Mouse (Mus musculus) limb, embryonic 13.5 days (tissue): ENCODE data around the gene Wdr27. TPM values are rescaled to one million over a fixed set of nuclear protein-coding genes. Genes with fewer than 3 reads are reported as not detected.

ENCODE experiments used
- ATAC-seq: fragments of 200-750 bp; cut with Nextera tagmentation; 2 replicates; pipeline ENCODE4 v1.8.0; 2017; ENCODE audit warnings: low read depth, moderate number of reproducible peaks, moderate TSS enrichment; ENCODE audit not compliant: low FRiP score
- H3K27ac ChIP-seq: fragments of 300-500 bp; sonication (generic); 2 replicates; pipeline ENCODE4 v1.5.1; 2015; ENCODE audit warnings: inconsistent platforms, mild to moderate bottlenecking, moderate library complexity
- H3K27me3 ChIP-seq: fragments of 300-500 bp; sonication (generic); 2 replicates; pipeline ENCODE4 v1.6.1; 2015; ENCODE audit warnings: mild to moderate bottlenecking, inconsistent platforms
- H3K36me3 ChIP-seq: fragments of 300-500 bp; sonication (generic); 2 replicates; pipeline ENCODE4 v1.6.1; 2015; ENCODE audit warnings: inconsistent platforms, mild to moderate bottlenecking, moderate library complexity
- H3K4me1 ChIP-seq: fragments of 300-500 bp; sonication (generic); 2 replicates; pipeline ENCODE4 v1.6.1; 2015; ENCODE audit warnings: inconsistent platforms
- H3K4me2 ChIP-seq: fragments of 300-500 bp; sonication (generic); replicated peaks from 2 replicates; pipeline ENCODE4 v1.6.1; 2015; ENCODE audit warnings: inconsistent platforms, mild to moderate bottlenecking, moderate library complexity
- H3K4me3 ChIP-seq: fragments of 300-500 bp; sonication (generic); 2 replicates; pipeline ENCODE4 v1.5.1; 2015; ENCODE audit warnings: moderate library complexity, mild to moderate bottlenecking, inconsistent platforms
- H3K9ac ChIP-seq: fragments of 300-500 bp; sonication (generic); 2 replicates; pipeline ENCODE4 v1.6.1; 2015; ENCODE audit warnings: mild to moderate bottlenecking, inconsistent platforms
- H3K9me3 ChIP-seq: fragments of 300-500 bp; sonication (generic); 2 replicates; pipeline ENCODE4 v1.6.1; 2016; ENCODE audit warnings: inconsistent platforms
- WGBS: fragments of 180-500 bp; shearing (Covaris S2); methylation state at CpG from one replicate; pipeline ENCODE4 v1.1.7; 2015; 5-methylcytosine and 5-hydroxymethylcytosine counted together
- polyA plus RNA-seq: library from polyadenylated mRNA; unstranded; fragments of >200 nt; fragmentation: Nextera tagmentation; extraction: Ambion mirVana; gene quantifications from 2 replicates; pipeline ENCODE4 v1.2.1, GENCODE M21; 2015

Wdr27 gene
- polyA plus RNA-seq, 1 experiment from 2014 or later = 5.6 TPM

GRCm38 (mm10) chr17:14921582-14921981 is 21.4 kb downstream of the Wdr27 start:
- 58% methylated on average over 6 of the region's 6 CpGs for WGBS
- Histone ChIP-seq H3K36me3 (no peaks in the 10 kb centered on the region), H3K4me2 (no peak overlapping the region), H3K27me3 (0 out of 2 replicates have a peak, but pooled peaks cover 5% of the 10 kb centered on the region), H3K9me3 (no peaks in the 10 kb centered on the region), H3K4me1 (no peaks in the 10 kb centered on the region), H3K27ac (no peak overlapping the region), H3K9ac (no peak overlapping the region), H3K4me3 (no peak overlapping the region)
- no peak for ATAC-seq

DNA sequence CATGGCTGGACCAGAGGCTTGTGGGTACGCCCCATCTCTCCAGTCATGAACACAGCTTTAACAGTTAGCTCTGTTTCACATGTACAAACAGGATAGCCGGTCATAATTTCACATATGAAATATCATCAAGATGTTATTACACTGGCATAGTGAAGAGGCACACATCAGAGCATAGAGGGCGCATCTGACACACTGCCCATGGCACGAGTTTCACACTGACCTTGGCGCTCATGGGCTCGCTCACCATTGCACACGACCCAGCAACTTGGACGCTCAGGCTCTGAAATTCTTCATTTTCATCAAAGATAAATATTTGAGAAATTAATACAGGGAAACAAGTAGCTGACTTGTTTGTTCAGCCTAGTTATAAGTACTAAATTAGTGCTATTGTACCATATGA is 25.1 kb downstream of the Wdr27 start:
- ATAC-seq = no peak
- H3K4me3 ChIP-seq = no peak overlapping the region
- H3K27me3 ChIP-seq = 0 out of 2 replicates have a peak, but pooled peaks cover 5% of the 10 kb centered on the region
- WGBS = 90% methylated on average over 8 of the region's 8 CpGs
- H3K9ac ChIP-seq = no peak overlapping the region
- no peaks in the 10 kb centered on the region for H3K4me1 ChIP-seq
- no peak overlapping the region for H3K27ac ChIP-seq
- no peaks in the 10 kb centered on the region for H3K36me3 ChIP-seq
- H3K9me3 ChIP-seq = no peaks in the 10 kb centered on the region
- H3K4me2 ChIP-seq = no peak overlapping the region

DNA sequence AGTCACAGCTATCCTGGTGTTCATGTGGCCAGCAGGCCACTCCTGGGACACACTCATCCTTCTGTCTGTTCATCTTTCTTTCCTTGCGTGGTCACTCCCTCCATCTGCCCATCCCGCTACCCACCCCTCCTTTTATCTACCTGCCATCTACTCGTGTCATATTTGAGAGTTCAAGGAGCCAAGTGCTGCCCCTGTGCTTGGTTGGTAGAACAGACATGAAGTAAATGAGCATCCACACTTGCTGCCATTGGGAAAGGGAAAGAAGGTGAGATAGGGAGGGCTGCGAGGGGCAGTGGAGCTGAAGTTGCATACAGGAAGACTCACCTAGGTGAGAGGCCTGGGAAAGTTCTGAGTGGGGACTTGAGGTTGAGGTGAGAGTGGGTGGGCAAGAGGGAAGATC is 28.6 kb downstream of the Wdr27 start:
- 90% methylated on average over 4 of the region's 4 CpGs for WGBS
- Histone ChIP-seq H3K4me1 (no peaks in the 10 kb centered on the region), H3K27me3 (0 out of 2 replicates have a peak, but pooled peaks cover 1% of the 10 kb centered on the region), H3K9ac (no peak overlapping the region), H3K36me3 (no peaks in the 10 kb centered on the region), H3K4me3 (no peak overlapping the region), H3K27ac (no peak overlapping the region), H3K9me3 (no peaks in the 10 kb centered on the region), H3K4me2 (no peak overlapping the region)
- no peak for ATAC-seq

- Histone ChIP-seq H3K27ac (no peak overlapping the region), H3K27me3 (no peaks in the 10 kb centered on the region), H3K4me3 (no peak overlapping the region), H3K4me2 (no peak overlapping the region), H3K9ac (no peak overlapping the region), H3K36me3 (no peaks in the 10 kb centered on the region), H3K9me3 (no peaks in the 10 kb centered on the region), H3K4me1 (no peaks in the 10 kb centered on the region)
- ATAC-seq = no peak
- WGBS = 89% methylated on average over 8 of the region's 8 CpGs
Measured at GRCm38 (mm10) chr17:14912981-14913380, 30.0 kb downstream of the Wdr27 start.

- H3K36me3 ChIP-seq = no peaks in the 10 kb centered on the region
- H3K4me1 ChIP-seq = no peaks in the 10 kb centered on the region
- no peak overlapping the region for H3K27ac ChIP-seq
- no peak overlapping the region for H3K4me3 ChIP-seq
- no peaks in the 10 kb centered on the region for H3K9me3 ChIP-seq
- H3K4me2 ChIP-seq = no peak overlapping the region
- 51% methylated on average over 6 of the region's 6 CpGs for WGBS
- no peaks in the 10 kb centered on the region for H3K27me3 ChIP-seq
- H3K9ac ChIP-seq = no peak overlapping the region
- ATAC-seq = no peak
Measured at GRCm38 (mm10) chr17:14912420-14912819, 30.5 kb downstream of the Wdr27 start.

GRCm38 (mm10) chr17:14910771-14911170 is 32.2 kb downstream of the Wdr27 start:
- H3K4me3 ChIP-seq = no peak overlapping the region
- no peaks in the 10 kb centered on the region for H3K4me1 ChIP-seq
- H3K27me3 ChIP-seq = no peaks in the 10 kb centered on the region
- ATAC-seq = no peak
- no peak overlapping the region for H3K9ac ChIP-seq
- no peaks in the 10 kb centered on the region for H3K9me3 ChIP-seq
- H3K27ac ChIP-seq = no peak overlapping the region
- WGBS = 92% methylated on average over 5 of the region's 5 CpGs
- no peak overlapping the region for H3K4me2 ChIP-seq
- H3K36me3 ChIP-seq = no peaks in the 10 kb centered on the region

GRCm38 (mm10) chr17:14909331-14909730 is 33.6 kb downstream of the Wdr27 start:
- ATAC-seq = no peak
- H3K4me2 ChIP-seq = no peak overlapping the region
- 82% methylated on average over 5 of the region's 5 CpGs for WGBS
- no peak overlapping the region for H3K4me3 ChIP-seq
- 0 out of 2 replicates have a peak, but pooled peaks cover 3% of the 10 kb centered on the region for H3K4me1 ChIP-seq
- no peak overlapping the region for H3K9ac ChIP-seq
- no peaks in the 10 kb centered on the region for H3K9me3 ChIP-seq
- no peak overlapping the region for H3K27ac ChIP-seq
- H3K36me3 ChIP-seq = no peaks in the 10 kb centered on the region
- no peaks in the 10 kb centered on the region for H3K27me3 ChIP-seq

DNA sequence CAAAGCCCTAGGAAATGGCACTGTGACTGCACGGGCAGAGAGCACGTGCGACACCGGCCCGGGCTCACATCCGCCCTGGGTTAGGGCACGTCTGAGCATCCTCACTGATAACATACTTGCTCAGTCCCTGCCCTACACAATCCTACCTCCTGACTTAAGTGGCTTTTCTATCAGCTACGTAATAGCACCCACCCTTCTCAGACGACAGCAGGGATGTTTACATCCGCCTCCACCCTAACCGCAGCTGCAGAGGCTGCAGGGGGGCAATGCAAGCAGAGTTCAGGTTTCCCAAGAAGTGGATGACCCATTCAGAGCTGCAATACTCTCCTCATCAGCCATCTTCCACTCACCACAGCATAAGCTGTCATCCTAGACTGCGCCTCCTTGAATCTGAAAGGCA is 35.8 kb downstream of the Wdr27 start:
- Histone ChIP-seq H3K36me3 (no peaks in the 10 kb centered on the region), H3K27me3 (no peaks in the 10 kb centered on the region), H3K4me1 (0 out of 2 replicates have a peak, but pooled peaks cover 3% of the 10 kb centered on the region), H3K9me3 (no peaks in the 10 kb centered on the region), H3K4me3 (no peak overlapping the region), H3K9ac (no peak overlapping the region), H3K27ac (no peak overlapping the region), H3K4me2 (no peak overlapping the region)
- WGBS = 71% methylated on average over 12 of the region's 12 CpGs
- ATAC-seq = no peak

DNA sequence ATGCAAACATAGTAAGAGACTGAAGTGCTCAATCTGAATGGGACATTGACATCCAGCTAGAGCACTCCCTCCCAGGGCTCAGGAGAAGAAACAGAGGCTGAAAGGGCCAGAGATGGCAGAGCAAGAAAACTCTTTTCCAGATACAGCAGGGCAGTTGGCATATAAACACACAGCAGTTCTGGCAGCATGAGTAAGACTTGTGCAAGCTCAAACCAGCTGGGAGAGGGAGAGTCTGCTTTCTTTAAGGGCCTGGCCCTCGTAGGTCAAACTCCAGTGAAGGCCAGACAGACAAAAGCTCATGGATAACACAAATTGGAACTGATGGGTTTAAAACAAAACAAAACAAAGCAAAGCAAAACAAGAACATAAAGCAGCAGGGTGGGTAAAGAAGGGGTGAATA is 36.3 kb downstream of the Wdr27 start:
- Histone ChIP-seq H3K27ac (no peak overlapping the region), H3K9me3 (no peaks in the 10 kb centered on the region), H3K9ac (no peak overlapping the region; the same call in 1 of the 2 replicates), H3K27me3 (no peaks in the 10 kb centered on the region), H3K4me3 (no peak overlapping the region), H3K4me2 (no peak overlapping the region), H3K36me3 (no peaks in the 10 kb centered on the region), H3K4me1 (0 out of 2 replicates have a peak, but pooled peaks cover 3% of the 10 kb centered on the region)
- 38% methylated on average over 1 of the region's 1 CpGs for WGBS
- no peak for ATAC-seq

DNA sequence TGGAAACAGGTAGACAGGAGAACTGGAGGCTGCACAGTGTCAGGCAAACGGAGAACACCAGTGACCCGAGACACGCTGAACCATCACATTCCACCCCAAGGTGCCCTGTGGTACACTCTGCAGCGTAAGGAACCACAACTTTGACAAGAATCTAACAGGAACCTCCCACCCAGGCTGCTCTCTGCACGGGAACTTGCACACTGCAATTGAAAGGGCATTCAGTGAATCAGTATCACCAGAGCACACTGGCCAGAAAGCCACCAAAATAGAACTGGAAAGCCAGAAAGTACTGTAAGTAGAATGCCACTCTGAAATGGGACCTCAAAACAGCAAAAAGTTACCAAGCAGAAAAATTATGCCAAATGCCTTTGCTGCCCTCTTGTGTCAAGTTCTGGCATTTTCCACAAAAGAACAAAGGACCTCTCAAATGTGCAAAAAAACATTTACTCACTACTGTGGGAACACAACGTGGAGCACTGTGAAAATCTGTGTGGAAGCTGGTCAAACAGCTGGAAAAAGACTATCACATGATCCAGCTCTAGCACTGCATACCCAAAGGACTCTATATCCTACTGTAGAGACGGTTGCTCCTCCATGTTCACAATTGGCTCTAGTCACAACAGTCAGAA is 38.2 kb downstream of the Wdr27 start:
- no peak overlapping the region; the same call in 1 of the 2 replicates for H3K9ac ChIP-seq
- no peaks in the 10 kb centered on the region for H3K27me3 ChIP-seq
- ATAC-seq = no peak
- no peaks in the 10 kb centered on the region for H3K36me3 ChIP-seq
- no peak overlapping the region for H3K27ac ChIP-seq
- no peak overlapping the region for H3K4me2 ChIP-seq
- 55% methylated on average over 7 of the region's 7 CpGs for WGBS
- no peaks in the 10 kb centered on the region for H3K9me3 ChIP-seq
- no peak overlapping the region for H3K4me3 ChIP-seq
- 0 out of 2 replicates have a peak, but pooled peaks cover 3% of the 10 kb centered on the region for H3K4me1 ChIP-seq

DNA sequence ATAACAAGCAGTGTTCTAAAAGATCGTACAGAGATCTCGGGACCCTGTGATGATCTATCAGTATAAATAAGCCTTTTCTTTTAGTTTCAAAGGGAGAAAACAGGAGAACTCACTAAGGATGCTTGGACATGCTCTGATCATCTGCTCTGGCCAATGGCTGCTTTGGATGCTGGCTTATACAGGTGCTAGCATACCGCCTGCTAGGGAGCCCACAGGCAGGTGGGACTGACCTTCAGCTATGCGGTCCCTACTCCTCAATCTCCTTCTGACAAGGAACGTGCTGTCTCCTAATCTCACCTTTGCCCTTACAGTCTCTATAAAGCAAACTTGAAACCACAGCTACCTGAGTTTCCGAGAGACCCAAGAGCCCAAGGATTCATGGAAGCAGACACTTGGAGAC is 38.8 kb downstream of the Wdr27 start:
- no peak for ATAC-seq
- H3K9me3 ChIP-seq = no peaks in the 10 kb centered on the region
- no peak overlapping the region for H3K27ac ChIP-seq
- WGBS = 91% methylated on average over 6 of the region's 6 CpGs
- H3K4me3 ChIP-seq = no peak overlapping the region
- H3K9ac ChIP-seq = no peak overlapping the region
- 0 out of 2 replicates have a peak, but pooled peaks cover 3% of the 10 kb centered on the region for H3K4me1 ChIP-seq
- H3K27me3 ChIP-seq = no peaks in the 10 kb centered on the region
- H3K4me2 ChIP-seq = no peak overlapping the region
- H3K36me3 ChIP-seq = no peaks in the 10 kb centered on the region

- H3K4me1 ChIP-seq = 0 out of 2 replicates have a peak, but pooled peaks cover 3% of the 10 kb centered on the region
- no peaks in the 10 kb centered on the region for H3K27me3 ChIP-seq
- WGBS = 82% methylated on average over 3 of the region's 3 CpGs
- H3K36me3 ChIP-seq = no peaks in the 10 kb centered on the region
- H3K4me3 ChIP-seq = no peak overlapping the region
- no peak overlapping the region for H3K27ac ChIP-seq
- no peak; the same call in 1 of the 2 replicates for ATAC-seq
- H3K9me3 ChIP-seq = no peaks in the 10 kb centered on the region
- no peak overlapping the region for H3K9ac ChIP-seq
- no peak overlapping the region for H3K4me2 ChIP-seq
Measured at GRCm38 (mm10) chr17:14903212-14903611, 39.7 kb downstream of the Wdr27 start.

DNA sequence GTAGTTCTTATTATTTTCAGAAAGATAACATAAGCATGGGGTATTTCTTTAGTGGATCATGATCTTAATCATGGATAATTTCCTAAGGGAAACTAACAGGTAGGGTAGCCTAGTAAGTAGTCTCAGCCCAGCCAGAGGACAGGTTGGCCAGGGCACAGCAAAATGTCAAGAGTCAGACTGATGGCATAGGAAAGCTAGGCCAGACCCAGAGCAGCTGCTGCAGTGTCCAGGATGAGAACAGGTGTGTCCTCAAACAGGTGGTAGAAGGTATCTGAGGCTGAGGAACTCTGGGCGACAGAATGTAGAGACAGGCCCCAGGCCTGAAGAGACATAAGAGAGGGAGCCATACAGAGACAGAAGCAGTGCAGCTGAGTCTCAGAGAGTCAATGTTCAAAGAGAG is 44.0 kb downstream of the Wdr27 start:
- H3K9ac ChIP-seq = no peak overlapping the region
- no peaks in the 10 kb centered on the region for H3K9me3 ChIP-seq
- no peaks in the 10 kb centered on the region for H3K4me1 ChIP-seq
- H3K27ac ChIP-seq = no peak overlapping the region
- no peaks in the 10 kb centered on the region for H3K27me3 ChIP-seq
- H3K36me3 ChIP-seq = no peaks in the 10 kb centered on the region
- H3K4me2 ChIP-seq = no peak overlapping the region
- H3K4me3 ChIP-seq = no peak overlapping the region
- no peak for ATAC-seq
- 69% methylated on average over 1 of the region's 1 CpGs for WGBS
